Mouse (Mus musculus) cerebellum, adult 9-11 months (tissue): ENCODE results near the gene Fam161a.
A peak's percentile ranks its signal among the peaks of the same experiment; 100 is the strongest.

Experiments used
- DNase-seq: peaks from one replicate; pipeline ENCODE4 v3.0.0; 2022

The Fam161a gene

GRCm38 (mm10) chr11:23007481-23008180 lies at the start of gene Fam161a:
Gene Fam161a, plus strand, starts transcription at chr11:23007531.
- DNase-seq, result peak; percentile 92

- DNase-seq, result no peak
These were observed 49.4 kb upstream of the Fam161a start for GRCm38 (mm10) chr11:22957791-22958374.

GRCm38 (mm10) chr11:22962101-22962500 lies 45.2 kb upstream of the Fam161a start:
- no peak for DNase-seq

- no peak for DNase-seq
These were observed 42.9 kb upstream of the Fam161a start for GRCm38 (mm10) chr11:22964401-22964800.

- DNase-seq, result no peak
These were observed 41.8 kb upstream of the Fam161a start for GRCm38 (mm10) chr11:22965503-22965902.

- no peak for DNase-seq
These were observed 37.8 kb upstream of the Fam161a start for GRCm38 (mm10) chr11:22969486-22969885.

GRCm38 (mm10) chr11:22970546-22970945 lies 36.8 kb upstream of the Fam161a start:
- DNase-seq, result no peak

- DNase-seq, result peak; percentile 89
These were observed 35.3 kb upstream of the Fam161a start, which contains the start of gene Zrsr1 for GRCm38 (mm10) chr11:22971835-22972709. Gene Zrsr1, plus strand, starts transcription at chr11:22972005.

GRCm38 (mm10) chr11:22972746-22973526 lies 34.4 kb upstream of the Fam161a start:
- DNase-seq, result peak; percentile 87

GRCm38 (mm10) chr11:22973599-22973998 lies 33.7 kb upstream of the Fam161a start:
- DNase-seq, result no peak

- peak; percentile 57 for DNase-seq
These were observed 29.1 kb upstream of the Fam161a start for GRCm38 (mm10) chr11:22978215-22978614.

GRCm38 (mm10) chr11:22978711-22979110 lies 28.6 kb upstream of the Fam161a start:
- DNase-seq, result peak; percentile 80

GRCm38 (mm10) chr11:22979221-22979620 lies 28.1 kb upstream of the Fam161a start:
- no peak for DNase-seq

- DNase-seq, result no peak
These were observed 26.3 kb upstream of the Fam161a start for GRCm38 (mm10) chr11:22981041-22981440.

- peak; percentile 61 for DNase-seq
These were observed 25.8 kb upstream of the Fam161a start for GRCm38 (mm10) chr11:22981543-22981950.

- DNase-seq, result peak; percentile 95
These were observed 25.2 kb upstream of the Fam161a start, which contains the start of the genes Gm28048 and Commd1 for GRCm38 (mm10) chr11:22981984-22982757. Gene Gm28048, minus strand, starts transcription at chr11:22982090. Gene Commd1, minus strand, starts transcription at chr11:22982382.

- DNase-seq, result no peak
These were observed 24.5 kb upstream of the Fam161a start for GRCm38 (mm10) chr11:22982846-22983245.

- no peak for DNase-seq
These were observed 21.8 kb upstream of the Fam161a start for GRCm38 (mm10) chr11:22985510-22985909.

- no peak for DNase-seq
These were observed 20.0 kb upstream of the Fam161a start for GRCm38 (mm10) chr11:22987357-22987756.

GRCm38 (mm10) chr11:22989786-22990185 lies 17.5 kb upstream of the Fam161a start:
- DNase-seq, result no peak

GRCm38 (mm10) chr11:22990393-22991126 lies 16.8 kb upstream of the Fam161a start, which contains the start of gene Cct4:
Gene Cct4, plus strand, starts transcription at chr11:22990519.
- peak; percentile 94 for DNase-seq
